Mouse (Mus musculus): ENCODE measurements around the gene Unc5b. TPM values are rescaled to one million over a fixed set of nuclear protein-coding genes. Genes with fewer than 3 reads are reported as not detected.

Unc5b gene
- polyA plus RNA-seq, 1 experiment from 2014 or later: 8.3 TPM

GRCm38 (mm10) chr10:60724496-60724895 is 106.9 kb downstream of the Unc5b start:
- no peak overlapping the region for H3K27ac ChIP-seq
- no peaks in the 10 kb centered on the region for H3K27me3 ChIP-seq
- no peaks in the 10 kb centered on the region for H3K9me3 ChIP-seq
- H3K36me3 ChIP-seq: peaks cover 25% of the 10 kb centered on the region
- H3K4me3 ChIP-seq: no peak overlapping the region
- H3K9ac ChIP-seq: no peak overlapping the region
- ATAC-seq (ENCODE audit: low FRiP score, low read depth): no peak
- peaks cover 13% of the 10 kb centered on the region for H3K4me1 ChIP-seq
- WGBS: 73% methylated on average over 6 of the region's 6 CpGs
- H3K4me2 ChIP-seq (replicated peaks): no peak overlapping the region

DNA sequence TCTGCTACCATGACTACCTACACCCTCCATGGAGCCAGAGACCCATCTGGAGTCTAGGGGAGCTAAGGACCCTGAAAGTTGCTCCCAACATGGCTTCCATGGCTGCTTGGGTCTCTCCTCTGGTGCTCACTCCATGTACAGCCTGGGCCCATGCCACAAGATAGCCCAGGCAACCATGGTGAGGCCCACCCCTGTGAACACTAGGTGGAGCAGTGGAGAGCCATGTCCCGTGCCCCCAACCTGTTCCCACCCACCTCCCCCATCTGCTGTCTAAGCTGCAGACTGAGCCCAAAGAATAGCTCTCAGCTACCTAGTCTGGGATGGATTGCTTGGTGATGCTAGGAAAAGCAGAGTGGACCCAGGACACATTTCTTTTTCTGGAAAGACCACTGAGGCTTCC is 108.0 kb downstream of the Unc5b start:
- H3K4me1 ChIP-seq: peaks cover 13% of the 10 kb centered on the region
- no peak overlapping the region for H3K27ac ChIP-seq
- no peak overlapping the region for H3K4me3 ChIP-seq
- no peaks in the 10 kb centered on the region for H3K27me3 ChIP-seq
- no peak overlapping the region for H3K9ac ChIP-seq
- H3K36me3 ChIP-seq: peaks cover 32% of the 10 kb centered on the region
- WGBS: 48% methylated on average over 1 of the region's 1 CpGs
- H3K4me2 ChIP-seq (replicated peaks): no peak overlapping the region
- no peak for ATAC-seq (ENCODE audit: low FRiP score, low read depth)
- no peaks in the 10 kb centered on the region for H3K9me3 ChIP-seq

DNA sequence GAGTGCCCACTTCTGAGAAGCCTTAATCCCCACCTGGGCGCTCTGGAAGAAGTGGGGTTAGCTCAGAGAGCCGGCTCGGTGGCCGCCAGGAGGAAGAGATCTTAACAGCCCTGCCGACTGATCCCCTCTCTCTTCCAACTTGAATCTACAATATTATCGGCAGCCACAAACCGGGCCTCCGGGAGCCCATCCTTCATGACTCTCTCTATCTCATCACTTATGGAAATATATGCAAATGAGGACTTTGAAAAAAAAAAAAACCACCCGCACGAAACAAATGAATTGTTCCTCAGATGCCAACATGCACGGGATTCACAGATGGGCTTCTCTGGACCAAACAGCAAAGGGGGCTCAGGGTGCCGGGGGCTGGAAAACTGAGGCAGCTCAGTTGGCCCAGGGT is 109.7 kb downstream of the Unc5b start:
- H3K4me2 ChIP-seq (replicated peaks): no peak overlapping the region
- H3K4me3 ChIP-seq: no peak overlapping the region
- no peaks in the 10 kb centered on the region for H3K9me3 ChIP-seq
- 62% methylated on average over 12 of the region's 12 CpGs for WGBS
- no peaks in the 10 kb centered on the region for H3K27me3 ChIP-seq
- no peak overlapping the region for H3K27ac ChIP-seq
- no peak overlapping the region for H3K9ac ChIP-seq
- ATAC-seq (ENCODE audit: low FRiP score, low read depth): no peak
- H3K4me1 ChIP-seq: no peaks in the 10 kb centered on the region
- H3K36me3 ChIP-seq: peaks cover 38% of the 10 kb centered on the region

DNA sequence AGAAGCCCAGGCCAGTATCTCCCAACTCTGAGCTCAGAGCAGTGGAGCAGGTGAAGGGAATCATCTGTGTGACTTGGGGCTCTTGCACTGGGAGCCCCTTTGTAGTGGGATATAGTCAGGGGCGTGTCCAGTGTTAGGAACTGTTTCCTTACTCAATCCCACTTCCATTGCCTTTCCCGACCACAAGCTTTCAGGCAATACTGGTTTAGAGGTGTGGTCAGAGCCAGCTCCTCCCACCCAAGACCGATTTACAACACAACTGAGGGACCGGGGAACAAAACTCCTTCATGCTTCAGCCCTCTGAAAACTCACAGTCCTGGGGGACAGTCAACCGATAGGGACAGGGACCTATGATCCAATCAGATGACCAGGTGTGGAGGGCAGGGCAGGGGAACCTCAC is 110.9 kb downstream of the Unc5b start:
- Histone ChIP-seq H3K4me2 (replicated peaks) (no peak overlapping the region), H3K9me3 (no peaks in the 10 kb centered on the region), H3K4me3 (no peak overlapping the region), H3K36me3 (peaks cover 48% of the 10 kb centered on the region), H3K27ac (no peak overlapping the region), H3K9ac (no peak overlapping the region), H3K4me1 (no peaks in the 10 kb centered on the region), H3K27me3 (no peaks in the 10 kb centered on the region)
- ATAC-seq (ENCODE audit: low FRiP score, low read depth): no peak
- 69% methylated on average over 5 of the region's 5 CpGs for WGBS

DNA sequence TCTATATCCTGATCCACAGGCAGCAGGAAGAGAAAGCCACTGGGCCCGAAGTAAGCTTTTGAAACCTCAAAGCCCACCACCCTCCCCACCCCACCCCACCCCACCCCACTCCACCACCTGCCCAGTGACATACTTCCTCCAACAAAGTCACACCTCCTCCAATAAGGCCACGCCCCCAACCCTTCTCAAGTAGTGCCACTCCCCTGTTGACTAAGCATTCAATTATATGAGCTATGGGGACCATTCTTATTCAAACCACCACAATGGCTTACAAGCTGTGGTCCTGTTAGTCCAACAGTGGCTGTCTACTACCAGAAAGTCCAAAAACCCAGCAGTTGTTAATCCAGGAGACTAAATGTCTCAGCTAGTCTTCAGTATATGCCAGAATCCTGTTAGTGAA is 112.9 kb downstream of the Unc5b start:
- Histone ChIP-seq H3K4me2 (replicated peaks) (no peak overlapping the region), H3K9me3 (peaks cover 13% of the 10 kb centered on the region), H3K9ac (no peak overlapping the region), H3K27ac (no peak overlapping the region), H3K36me3 (peaks cover 56% of the 10 kb centered on the region), H3K4me3 (no peak overlapping the region), H3K27me3 (no peaks in the 10 kb centered on the region), H3K4me1 (no peaks in the 10 kb centered on the region)
- ATAC-seq (ENCODE audit: low FRiP score, low read depth): no peak
- 91% methylated on average over 2 of the region's 2 CpGs for WGBS

- Histone ChIP-seq H3K9me3 (peaks cover 13% of the 10 kb centered on the region), H3K4me1 (no peaks in the 10 kb centered on the region), H3K27ac (no peak overlapping the region), H3K4me3 (no peak overlapping the region), H3K4me2 (replicated peaks) (no peak overlapping the region), H3K36me3 (peaks cover 62% of the 10 kb centered on the region), H3K27me3 (no peaks in the 10 kb centered on the region), H3K9ac (no peak overlapping the region)
- no peak for ATAC-seq (ENCODE audit: low FRiP score, low read depth)
- whole genome bisulfite sequencing: 86% methylated on average over 3 of the region's 3 CpGs
Observed at GRCm38 (mm10) chr10:60716449-60716848, 114.9 kb downstream of the Unc5b start.

Other genes starting within 250 kb of the Unc5b start
- 1.1 TPM in 2 replicates for gene Cdh23, start 135.1 kb downstream of the Unc5b start, polyA plus RNA-seq (2015; fragmentation: Nextera tagmentation; extraction: Ambion mirVana)
- gene Slc29a3, start 78.8 kb downstream of the Unc5b start, polyA plus RNA-seq (2015; fragmentation: Nextera tagmentation; extraction: Ambion mirVana): 12.4 and 13.7 TPM in 2 replicates